Mouse (Mus musculus): ENCODE measurements around the gene Manbal. TPM values are rescaled to one million over a fixed set of nuclear protein-coding genes. Genes with fewer than 3 reads are reported as not detected.
A peak's percentile ranks its signal among the peaks of the same experiment; 100 is the strongest.

Gene Manbal
- total and polyA plus RNA-seq, 2 experiments: 3.3 to 28.5 TPM

DNA sequence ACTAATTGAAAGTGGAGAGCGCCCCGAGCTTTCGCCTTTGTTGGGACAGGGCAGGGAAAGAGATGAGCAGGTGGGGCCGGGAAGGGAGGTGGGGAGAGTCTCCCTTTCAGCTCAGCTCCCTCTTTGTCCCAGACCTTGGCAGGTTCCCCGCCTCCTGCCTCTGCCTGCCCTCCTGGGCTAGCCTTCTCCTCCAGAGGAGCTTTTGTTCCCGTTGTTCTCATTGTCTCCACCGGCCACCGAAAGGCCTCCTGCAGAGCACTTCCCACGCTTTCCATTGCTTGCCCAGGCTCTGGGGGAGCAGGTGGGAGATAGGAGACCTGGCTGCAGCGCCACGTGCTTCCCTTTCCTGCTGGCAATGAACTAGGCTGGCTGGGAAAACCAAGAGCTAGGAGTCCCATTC is 38.8 kb upstream of the Manbal start:
- H3K36me3 ChIP-seq (ENCODE audit: control insufficient read depth, insufficient read depth, low read length): peaks cover 24% of the 10 kb centered on the region
- no peak overlapping the region for H3K27ac ChIP-seq (replicated peaks; ENCODE audit: insufficient read depth, low read depth, low read length)
- no peak for DNase-seq (ENCODE audit: extremely low read depth, low read depth, low spot score)
- TF ChIP-seq POLR2A (IDR thresholded peaks at IDR 0.05; ENCODE audit: extremely low read depth, insufficient read depth, low read length) (no peak), CTCF (IDR thresholded peaks at IDR 0.05; ENCODE audit: low read depth, low read length) (no peak)
- 78% methylated on average over 11 of the region's 11 CpGs for WGBS
- H3K4me3 ChIP-seq (ENCODE audit: insufficient read depth, low read depth, low read length): no peak overlapping the region
- H3K4me1 ChIP-seq (ENCODE audit: control insufficient read depth, insufficient read depth, low read length): no peaks in the 10 kb centered on the region
- no peaks in the 10 kb centered on the region for H3K79me2 ChIP-seq (ENCODE audit: control insufficient read depth, insufficient read depth, low read length)
- no peaks in the 10 kb centered on the region for H3K27me3 ChIP-seq (ENCODE audit: control insufficient read depth, insufficient read depth, low read length)
- H3K9ac ChIP-seq (ENCODE audit: low read depth, low read length): no peak overlapping the region

GRCm38 (mm10) chr2:157332059-157332458 is 35.3 kb upstream of the Manbal start:
- Histone ChIP-seq H3K9ac (ENCODE audit: low read depth, low read length) (no peak overlapping the region), H3K4me3 (ENCODE audit: insufficient read depth, low read depth, low read length) (no peak overlapping the region), H3K4me1 (ENCODE audit: control insufficient read depth, insufficient read depth, low read length) (no peaks in the 10 kb centered on the region), H3K36me3 (ENCODE audit: control insufficient read depth, insufficient read depth, low read length) (peaks cover 2% of the 10 kb centered on the region), H3K79me2 (ENCODE audit: control insufficient read depth, insufficient read depth, low read length) (no peaks in the 10 kb centered on the region), H3K27ac (replicated peaks; ENCODE audit: insufficient read depth, low read depth, low read length) (no peak overlapping the region), H3K27me3 (ENCODE audit: control insufficient read depth, insufficient read depth, low read length) (no peaks in the 10 kb centered on the region)
- TF ChIP-seq POLR2A (IDR thresholded peaks at IDR 0.05; ENCODE audit: extremely low read depth, insufficient read depth, low read length) (no peak), CTCF (IDR thresholded peaks at IDR 0.05; ENCODE audit: low read depth, low read length) (no peak)
- 80% methylated on average over 5 of the region's 5 CpGs for WGBS
- DNase-seq (ENCODE audit: extremely low read depth, low read depth, low spot score): no peak

GRCm38 (mm10) chr2:157338663-157339062 is 28.7 kb upstream of the Manbal start:
- 36% methylated on average over 5 of the region's 5 CpGs for WGBS
- H3K27ac ChIP-seq (replicated peaks; ENCODE audit: insufficient read depth, low read depth, low read length): 0 out of 2 replicates have a peak overlapping the region, but pooled peaks have one; percentile 10
- no peaks in the 10 kb centered on the region for H3K27me3 ChIP-seq (ENCODE audit: control insufficient read depth, insufficient read depth, low read length)
- H3K79me2 ChIP-seq (ENCODE audit: control insufficient read depth, insufficient read depth, low read length): no peaks in the 10 kb centered on the region
- TF ChIP-seq POLR2A (IDR thresholded peaks at IDR 0.05; ENCODE audit: extremely low read depth, insufficient read depth, low read length): no peak
- TF ChIP-seq CTCF (IDR thresholded peaks at IDR 0.05; ENCODE audit: low read depth, low read length): peak; percentile 80
- no peaks in the 10 kb centered on the region for H3K36me3 ChIP-seq (ENCODE audit: control insufficient read depth, insufficient read depth, low read length)
- DNase-seq (ENCODE audit: extremely low read depth, low read depth, low spot score): peak; percentile 28
- H3K4me1 ChIP-seq (ENCODE audit: control insufficient read depth, insufficient read depth, low read length): no peaks in the 10 kb centered on the region
- no peak overlapping the region for H3K4me3 ChIP-seq (ENCODE audit: insufficient read depth, low read depth, low read length)
- H3K9ac ChIP-seq (ENCODE audit: low read depth, low read length): no peak overlapping the region

GRCm38 (mm10) chr2:157339532-157339931 is 27.9 kb upstream of the Manbal start:
- no peaks in the 10 kb centered on the region for H3K79me2 ChIP-seq (ENCODE audit: control insufficient read depth, insufficient read depth, low read length)
- H3K4me1 ChIP-seq (ENCODE audit: control insufficient read depth, insufficient read depth, low read length): no peaks in the 10 kb centered on the region
- 75% methylated on average over 7 of the region's 7 CpGs for WGBS
- peak overlapping the region; percentile 68 for H3K27ac ChIP-seq (replicated peaks; ENCODE audit: insufficient read depth, low read depth, low read length)
- no peak for TF ChIP-seq CTCF (IDR thresholded peaks at IDR 0.05; ENCODE audit: low read depth, low read length)
- TF ChIP-seq POLR2A (IDR thresholded peaks at IDR 0.05; ENCODE audit: extremely low read depth, insufficient read depth, low read length): no peak
- H3K9ac ChIP-seq (ENCODE audit: low read depth, low read length): no peak overlapping the region
- H3K36me3 ChIP-seq (ENCODE audit: control insufficient read depth, insufficient read depth, low read length): no peaks in the 10 kb centered on the region
- peak; percentile 37 for DNase-seq (ENCODE audit: extremely low read depth, low read depth, low spot score)
- no peaks in the 10 kb centered on the region for H3K27me3 ChIP-seq (ENCODE audit: control insufficient read depth, insufficient read depth, low read length)
- no peak overlapping the region for H3K4me3 ChIP-seq (ENCODE audit: insufficient read depth, low read depth, low read length)

DNA sequence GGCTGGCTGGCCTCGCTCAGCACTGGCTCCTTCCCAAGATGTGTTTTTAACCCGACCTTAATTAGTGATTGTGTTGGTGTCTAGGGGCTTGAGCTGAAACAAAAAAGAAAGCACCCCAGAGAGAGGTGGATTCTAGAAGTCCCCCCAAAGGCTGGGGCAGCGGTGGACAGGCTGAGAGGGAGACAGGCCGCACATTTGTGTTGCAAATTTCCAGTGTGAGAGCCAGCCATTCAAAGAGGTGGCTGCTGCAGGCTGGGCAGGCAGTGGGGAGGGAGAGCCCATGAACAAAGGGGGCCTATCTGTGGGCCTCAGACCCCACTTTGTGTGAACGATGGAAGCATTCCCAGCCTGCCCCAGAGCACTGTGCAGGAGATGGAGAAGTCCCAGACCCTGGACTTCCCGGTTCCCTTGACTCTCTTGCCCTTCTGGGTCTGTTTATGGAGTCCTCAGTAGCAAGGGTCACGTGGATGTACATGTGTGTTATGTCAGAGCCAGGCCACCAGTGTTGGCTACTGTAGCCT is 27.1 kb upstream of the Manbal start:
- no peaks in the 10 kb centered on the region for H3K79me2 ChIP-seq (ENCODE audit: control insufficient read depth, insufficient read depth, low read length)
- H3K4me1 ChIP-seq (ENCODE audit: control insufficient read depth, insufficient read depth, low read length): no peaks in the 10 kb centered on the region
- peak overlapping the region; percentile 68 for H3K27ac ChIP-seq (replicated peaks; ENCODE audit: insufficient read depth, low read depth, low read length)
- H3K27me3 ChIP-seq (ENCODE audit: control insufficient read depth, insufficient read depth, low read length): no peaks in the 10 kb centered on the region
- WGBS: 65% methylated on average over 7 of the region's 7 CpGs
- H3K9ac ChIP-seq (ENCODE audit: low read depth, low read length): no peak overlapping the region
- H3K36me3 ChIP-seq (ENCODE audit: control insufficient read depth, insufficient read depth, low read length): no peaks in the 10 kb centered on the region
- TF ChIP-seq POLR2A (IDR thresholded peaks at IDR 0.05; ENCODE audit: extremely low read depth, insufficient read depth, low read length): no peak
- TF ChIP-seq CTCF (IDR thresholded peaks at IDR 0.05; ENCODE audit: low read depth, low read length): no peak
- no peak overlapping the region for H3K4me3 ChIP-seq (ENCODE audit: insufficient read depth, low read depth, low read length)
- DNase-seq (ENCODE audit: extremely low read depth, low read depth, low spot score): peak; percentile 38

DNA sequence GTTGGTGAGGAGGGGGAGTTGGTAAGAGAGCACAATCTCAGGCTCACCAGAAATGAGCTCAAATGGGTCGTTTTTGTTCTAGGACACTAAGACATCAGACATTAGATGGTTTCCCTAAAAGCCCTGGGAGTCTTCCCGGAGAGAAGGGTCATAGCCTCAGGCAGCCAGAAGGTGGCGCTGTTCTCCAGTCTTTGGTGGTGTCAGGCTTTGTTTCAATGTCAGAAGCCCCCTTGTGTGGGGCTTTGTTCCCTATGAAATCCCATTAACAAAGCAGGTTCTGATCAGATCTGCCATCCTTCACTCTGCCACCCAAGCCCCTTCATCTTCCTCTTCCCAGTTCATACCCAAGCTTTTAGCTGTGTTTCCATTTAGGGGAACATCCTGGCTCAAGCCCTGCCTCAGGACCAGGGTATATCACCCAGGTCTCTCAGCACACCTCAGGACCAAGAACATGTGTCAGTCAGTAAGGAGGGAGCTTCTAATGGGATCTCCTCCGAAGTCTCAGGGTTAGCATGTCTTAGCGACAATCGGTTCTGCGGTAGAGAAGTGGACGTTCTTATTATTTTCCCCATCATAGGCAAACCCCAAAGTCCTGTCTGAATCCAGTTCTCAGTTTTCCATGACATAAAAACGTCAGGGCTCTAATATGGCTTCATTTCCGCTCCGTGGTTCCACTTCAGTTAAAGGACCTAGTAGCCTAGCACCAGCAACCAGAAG is 25.7 kb upstream of the Manbal start:
- 50% methylated on average over 11 of the region's 11 CpGs for WGBS
- H3K27me3 ChIP-seq (ENCODE audit: control insufficient read depth, insufficient read depth, low read length): no peaks in the 10 kb centered on the region
- no peaks in the 10 kb centered on the region for H3K36me3 ChIP-seq (ENCODE audit: control insufficient read depth, insufficient read depth, low read length)
- TF ChIP-seq CTCF (IDR thresholded peaks at IDR 0.05; ENCODE audit: low read depth, low read length) (peak; percentile 86), POLR2A (IDR thresholded peaks at IDR 0.05; ENCODE audit: extremely low read depth, insufficient read depth, low read length) (no peak)
- H3K27ac ChIP-seq (replicated peaks; ENCODE audit: insufficient read depth, low read depth, low read length): no peak overlapping the region
- peak; percentile 22 for DNase-seq (ENCODE audit: extremely low read depth, low read depth, low spot score)
- no peaks in the 10 kb centered on the region for H3K79me2 ChIP-seq (ENCODE audit: control insufficient read depth, insufficient read depth, low read length)
- no peaks in the 10 kb centered on the region for H3K4me1 ChIP-seq (ENCODE audit: control insufficient read depth, insufficient read depth, low read length)
- no peak overlapping the region for H3K4me3 ChIP-seq (ENCODE audit: insufficient read depth, low read depth, low read length)
- H3K9ac ChIP-seq (ENCODE audit: low read depth, low read length): no peak overlapping the region

Measured in liver, adult 2 months (tissue).